Mouse (Mus musculus): ENCODE measurements around the gene Acap1. TPM values are rescaled to one million over a fixed set of nuclear protein-coding genes. Genes with fewer than 3 reads are reported as not detected.
A peak's percentile ranks its signal among the peaks of the same experiment; 100 is the strongest.

The Acap1 gene
- polyA plus RNA-seq, 1 experiment from 2014 or later = 5.9 TPM

GRCm38 (mm10) chr11:69911701-69912100 is 16.4 kb upstream of the Acap1 start:
- no peak for ATAC-seq
- no peaks in the 10 kb centered on the region for H3K27me3 ChIP-seq (replicated peaks)
- no peak overlapping the region for H3K9ac ChIP-seq
- H3K36me3 ChIP-seq = peaks cover 70% of the 10 kb centered on the region
- H3K4me1 ChIP-seq (replicated peaks) = peaks cover 27% of the 10 kb centered on the region
- H3K4me2 ChIP-seq (replicated peaks) = no peak overlapping the region
- WGBS = 89% methylated on average over 6 of the region's 6 CpGs
- no peak overlapping the region for H3K4me3 ChIP-seq (replicated peaks)
- no peak overlapping the region for H3K27ac ChIP-seq
- no peaks in the 10 kb centered on the region for H3K9me3 ChIP-seq

GRCm38 (mm10) chr11:69910781-69911560 is 15.6 kb upstream of the Acap1 start:
- ATAC-seq = no peak
- WGBS = 90% methylated on average over 17 of the region's 17 CpGs
- Histone ChIP-seq H3K4me3 (replicated peaks) (no peak overlapping the region), H3K27me3 (replicated peaks) (no peaks in the 10 kb centered on the region), H3K4me1 (replicated peaks) (peaks cover 22% of the 10 kb centered on the region), H3K27ac (no peak overlapping the region), H3K4me2 (replicated peaks) (no peak overlapping the region), H3K36me3 (peaks cover 72% of the 10 kb centered on the region), H3K9me3 (no peaks in the 10 kb centered on the region), H3K9ac (no peak overlapping the region)

- H3K27me3 ChIP-seq (replicated peaks) = no peaks in the 10 kb centered on the region
- H3K9me3 ChIP-seq = no peaks in the 10 kb centered on the region
- peaks cover 75% of the 10 kb centered on the region for H3K36me3 ChIP-seq
- no peak for ATAC-seq
- WGBS = 89% methylated on average over 8 of the region's 8 CpGs
- no peak overlapping the region for H3K9ac ChIP-seq
- peaks cover 16% of the 10 kb centered on the region for H3K4me1 ChIP-seq (replicated peaks)
- H3K4me2 ChIP-seq (replicated peaks) = no peak overlapping the region
- H3K4me3 ChIP-seq (replicated peaks) = no peak overlapping the region
- H3K27ac ChIP-seq = no peak overlapping the region
These were observed 14.8 kb upstream of the Acap1 start for GRCm38 (mm10) chr11:69910177-69910576.

- peaks cover 82% of the 10 kb centered on the region for H3K36me3 ChIP-seq
- ATAC-seq = no peak
- peaks cover 7% of the 10 kb centered on the region for H3K4me1 ChIP-seq (replicated peaks)
- no peak overlapping the region for H3K4me2 ChIP-seq (replicated peaks)
- H3K27ac ChIP-seq = no peak overlapping the region
- WGBS = 90% methylated on average over 5 of the region's 5 CpGs
- H3K9me3 ChIP-seq = no peaks in the 10 kb centered on the region
- H3K27me3 ChIP-seq (replicated peaks) = no peaks in the 10 kb centered on the region
- no peak overlapping the region for H3K9ac ChIP-seq
- H3K4me3 ChIP-seq (replicated peaks) = no peak overlapping the region
These were observed 13.8 kb upstream of the Acap1 start for GRCm38 (mm10) chr11:69909174-69909573.

GRCm38 (mm10) chr11:69908645-69909044 is 13.3 kb upstream of the Acap1 start:
- Histone ChIP-seq H3K36me3 (peaks cover 87% of the 10 kb centered on the region), H3K27me3 (replicated peaks) (no peaks in the 10 kb centered on the region), H3K4me1 (replicated peaks) (peaks cover 6% of the 10 kb centered on the region), H3K9me3 (no peaks in the 10 kb centered on the region), H3K4me2 (replicated peaks) (no peak overlapping the region), H3K9ac (no peak overlapping the region), H3K27ac (no peak overlapping the region), H3K4me3 (replicated peaks) (no peak overlapping the region)
- 93% methylated on average over 11 of the region's 11 CpGs for WGBS
- ATAC-seq = no peak

GRCm38 (mm10) chr11:69904311-69904710 is 9.0 kb upstream of the Acap1 start:
- ATAC-seq = no peak
- Histone ChIP-seq H3K9me3 (no peaks in the 10 kb centered on the region), H3K27ac (no peak overlapping the region), H3K4me3 (replicated peaks) (no peak overlapping the region), H3K4me1 (replicated peaks) (peaks cover 17% of the 10 kb centered on the region), H3K9ac (no peak overlapping the region), H3K27me3 (replicated peaks) (no peaks in the 10 kb centered on the region), H3K36me3 (peaks cover 55% of the 10 kb centered on the region), H3K4me2 (replicated peaks) (no peak overlapping the region)
- 94% methylated on average over 9 of the region's 9 CpGs for WGBS

GRCm38 (mm10) chr11:69902972-69903371 is 7.6 kb upstream of the Acap1 start:
- Histone ChIP-seq H3K4me2 (replicated peaks) (peak overlapping the region; percentile 97), H3K9me3 (no peaks in the 10 kb centered on the region), H3K4me3 (replicated peaks) (peak overlapping the region; percentile 91), H3K27ac (no peak overlapping the region), H3K9ac (peak overlapping the region; percentile 87), H3K27me3 (replicated peaks) (no peaks in the 10 kb centered on the region), H3K36me3 (peaks cover 42% of the 10 kb centered on the region), H3K4me1 (replicated peaks) (peaks cover 17% of the 10 kb centered on the region)
- ATAC-seq = no peak
- 82% methylated on average over 13 of the region's 13 CpGs for WGBS

GRCm38 (mm10) chr11:69901993-69902392 is 6.7 kb upstream of the Acap1 start:
- H3K36me3 ChIP-seq = peaks cover 32% of the 10 kb centered on the region
- peak overlapping the region; percentile 91 for H3K4me3 ChIP-seq (replicated peaks)
- peak overlapping the region; percentile 87 for H3K9ac ChIP-seq
- peaks cover 17% of the 10 kb centered on the region for H3K4me1 ChIP-seq (replicated peaks)
- no peaks in the 10 kb centered on the region for H3K9me3 ChIP-seq
- H3K4me2 ChIP-seq (replicated peaks) = peak overlapping the region; percentile 97
- WGBS = under 1% methylated on average over 39 of the region's 39 CpGs
- H3K27me3 ChIP-seq (replicated peaks) = no peaks in the 10 kb centered on the region
- ATAC-seq = peak; percentile 18
- peak overlapping the region; percentile 97 for H3K27ac ChIP-seq

GRCm38 (mm10) chr11:69901406-69901846 is 6.1 kb upstream of the Acap1 start:
- Histone ChIP-seq H3K27me3 (replicated peaks) (no peaks in the 10 kb centered on the region), H3K4me3 (replicated peaks) (peak overlapping the region; percentile 91), H3K9me3 (no peaks in the 10 kb centered on the region), H3K9ac (peak overlapping the region; percentile 87), H3K27ac (peak overlapping the region; percentile 97), H3K4me2 (replicated peaks) (peak overlapping the region; percentile 97), H3K36me3 (peaks cover 27% of the 10 kb centered on the region), H3K4me1 (replicated peaks) (peaks cover 17% of the 10 kb centered on the region)
- ATAC-seq = peak; percentile 84
- under 1% methylated on average over 42 of the region's 42 CpGs for WGBS

GRCm38 (mm10) chr11:69900471-69901405 is 5.4 kb upstream of the Acap1 start, which contains the start of the genes 2810408A11Rik and Neurl4:
TSS of gene 2810408A11Rik (minus strand) at chr11:69900987.
TSS of gene Neurl4 (plus strand) at chr11:69901072.
- H3K4me2 ChIP-seq (replicated peaks) = peak within 1 kb of the TSS; percentile 97
- H3K27ac ChIP-seq = peak within 1 kb of the TSS; percentile 97
- H3K9me3 ChIP-seq = no peaks in the 10 kb centered on the region
- H3K9ac ChIP-seq = peak within 1 kb of the TSS; percentile 93
- peak; percentile 96 for ATAC-seq
- H3K4me1 ChIP-seq (replicated peaks) = peaks cover 17% of the 10 kb centered on the region
- H3K27me3 ChIP-seq (replicated peaks) = no peaks in the 10 kb centered on the region
- H3K4me3 ChIP-seq (replicated peaks) = peak within 1 kb of the TSS; percentile 91
- H3K36me3 ChIP-seq = peaks cover 20% of the 10 kb centered on the region
- under 1% methylated on average over 38 of the region's 38 CpGs for WGBS

GRCm38 (mm10) chr11:69899870-69900269 is 4.5 kb upstream of the Acap1 start:
- peak overlapping the region; percentile 93; the same call in 1 of the 2 replicates for H3K9ac ChIP-seq

GRCm38 (mm10) chr11:69894671-69895070 is 668 bp downstream of the Acap1 start:
- Histone ChIP-seq H3K4me3 (replicated peaks) (no peak overlapping the region), H3K27ac (no peak overlapping the region), H3K9ac (no peak overlapping the region), H3K27me3 (replicated peaks) (no peaks in the 10 kb centered on the region), H3K9me3 (no peaks in the 10 kb centered on the region), H3K36me3 (no peaks in the 10 kb centered on the region), H3K4me1 (replicated peaks) (peaks cover 4% of the 10 kb centered on the region), H3K4me2 (replicated peaks) (no peak overlapping the region)
- ATAC-seq = no peak
- WGBS = 78% methylated on average over 5 of the region's 5 CpGs

More at GRCm38 (mm10) chr11:69899870-69900269, 4.5 kb upstream of the Acap1 start:
- no peak for ATAC-seq
- Histone ChIP-seq H3K4me1 (replicated peaks) (peaks cover 17% of the 10 kb centered on the region), H3K4me3 (replicated peaks) (peak overlapping the region; percentile 91), H3K27me3 (replicated peaks) (no peaks in the 10 kb centered on the region), H3K36me3 (peaks cover 13% of the 10 kb centered on the region), H3K4me2 (replicated peaks) (peak overlapping the region; percentile 97), H3K27ac (0 out of 2 replicates have a peak overlapping the region, but pooled peaks have one; percentile 97), H3K9me3 (no peaks in the 10 kb centered on the region)
- WGBS = 22% methylated on average over 4 of the region's 4 CpGs

Data from intestine, embryonic 15.5 days (tissue).